Mouse (Mus musculus) limb, embryonic 10.5 days (tissue): ENCODE measurements around the gene Rad9a. TPM values are rescaled to one million over a fixed set of nuclear protein-coding genes. Genes with fewer than 3 reads are reported as not detected.

Source experiments
- DNase-seq: peaks from one replicate; pipeline ENCODE4 v3.0.0-alpha.2; 2017; ENCODE audit warnings: low spot score
- H3K27ac ChIP-seq: fragments of 300-500 bp; sonication (generic); 2 replicates; pipeline ENCODE4 v1.5.1; 2016; ENCODE audit warnings: mild to moderate bottlenecking
- H3K27me3 ChIP-seq: fragments of 300-500 bp; sonication (generic); 2 replicates; pipeline ENCODE4 v1.6.1; 2016; ENCODE audit warnings: low read depth, mild to moderate bottlenecking; ENCODE audit not compliant: poor library complexity, severe bottlenecking
- H3K36me3 ChIP-seq: fragments of 300-500 bp; sonication (generic); 2 replicates; pipeline ENCODE4 v1.6.1; 2016; ENCODE audit warnings: mild to moderate bottlenecking, moderate library complexity
- H3K4me1 ChIP-seq: fragments of 300-500 bp; sonication (generic); 2 replicates; pipeline ENCODE4 v1.6.1; 2016
- H3K4me3 ChIP-seq: fragments of 300-500 bp; sonication (generic); 2 replicates; pipeline ENCODE4 v1.5.1; 2016; ENCODE audit warnings: mild to moderate bottlenecking, moderate library complexity
- H3K9me3 ChIP-seq: fragments of 300-500 bp; sonication (generic); replicated peaks from 2 replicates; pipeline ENCODE4 v1.6.1; 2016; ENCODE audit warnings: mild to moderate bottlenecking
- WGBS: fragments of 180-500 bp; shearing (Covaris S2); methylation state at CpG from one replicate; pipeline ENCODE4 v1.1.7; 2016; 5-methylcytosine and 5-hydroxymethylcytosine counted together
- polyA plus RNA-seq: library from polyadenylated mRNA; unstranded; fragments of >200 nt; fragmentation: Nextera tagmentation; extraction: Ambion mirVana; gene quantifications from 2 replicates; pipeline ENCODE4 v1.2.1, GENCODE M21; 2016

The Rad9a gene
- polyA plus RNA-seq, 1 experiment from 2014 or later, result 58.2 TPM

DNA sequence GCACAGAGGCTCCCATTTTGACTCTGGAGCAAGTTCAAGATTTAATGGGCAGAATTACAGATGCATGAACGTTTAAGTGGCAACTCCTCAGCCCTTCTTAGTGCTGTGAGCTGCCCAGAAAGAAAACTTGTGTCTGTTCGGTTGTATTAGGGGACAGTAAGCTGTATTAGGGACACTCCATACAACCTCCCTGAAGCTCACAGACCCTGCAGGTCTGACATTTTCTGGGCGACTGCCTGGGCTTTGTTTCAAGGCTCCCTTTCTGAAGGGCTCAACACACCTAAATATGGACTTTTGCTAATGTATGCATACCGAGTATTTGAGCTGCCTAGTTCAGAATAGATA is 37.9 kb downstream of the Rad9a start:
- Histone ChIP-seq H3K4me1 (peaks cover 24% of the 10 kb centered on the region), H3K27ac (peak overlapping the region; percentile 88), H3K4me3 (peak overlapping the region; percentile 88), H3K27me3 (no peaks in the 10 kb centered on the region), H3K36me3 (peaks cover 31% of the 10 kb centered on the region), H3K9me3 (no peaks in the 10 kb centered on the region)
- DNase-seq, result no peak
- 40% methylated on average over 4 of the region's 4 CpGs for WGBS

DNA sequence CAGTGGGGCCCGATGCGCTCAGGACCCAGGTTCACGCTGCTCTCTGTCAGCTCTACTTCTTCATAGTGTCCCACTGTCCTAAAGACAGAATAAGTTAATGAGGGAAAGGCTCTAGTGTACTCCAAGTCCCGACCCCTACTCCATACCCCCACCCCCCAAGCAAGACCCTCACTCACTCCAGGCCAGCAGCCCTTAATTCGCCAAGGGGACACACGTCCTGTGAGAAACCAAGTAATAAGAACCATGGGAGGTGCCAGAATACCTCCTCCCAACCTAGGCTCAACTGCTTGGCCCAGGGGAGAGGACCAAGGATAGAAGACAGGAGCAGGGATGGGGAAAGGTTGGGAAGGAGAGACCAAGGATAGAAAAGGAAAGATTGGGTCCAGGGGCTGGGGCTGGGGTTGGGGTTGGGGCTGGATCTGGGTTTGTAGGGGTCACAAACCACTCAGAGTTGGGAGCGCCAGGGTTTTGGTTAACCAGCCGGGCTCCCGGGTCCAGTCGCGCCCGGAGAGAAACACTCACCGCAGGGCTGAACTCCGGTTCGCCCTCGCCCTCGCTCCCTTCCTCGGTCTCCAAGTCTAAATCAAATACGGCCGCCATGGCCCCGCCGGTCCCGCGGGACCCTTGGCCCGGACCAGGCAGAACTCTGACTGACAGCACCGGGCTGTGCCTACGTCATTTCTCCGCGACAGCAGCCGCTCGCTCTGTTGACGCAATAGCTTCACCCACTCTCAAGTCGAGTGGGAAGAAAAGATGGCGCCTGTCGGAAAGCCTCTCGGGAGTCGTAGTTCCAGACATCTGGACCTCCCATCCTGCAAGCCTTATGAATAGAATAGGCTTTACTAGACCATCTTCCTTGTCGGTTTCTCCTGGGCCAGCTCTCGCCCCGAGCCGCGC is 38.6 kb downstream of the Rad9a start, which contains the start of gene Rps6kb2:
TSS of gene Rps6kb2 (minus strand) at position 709 of the 897 bp plus-strand sequence.
- peaks cover 38% of the 10 kb centered on the region for H3K36me3 ChIP-seq
- H3K27ac ChIP-seq, result peak within 1 kb of the TSS; percentile 88
- DNase-seq, result peak; percentile 96
- H3K4me1 ChIP-seq, result peaks cover 24% of the 10 kb centered on the region
- no peaks in the 10 kb centered on the region for H3K9me3 ChIP-seq
- H3K27me3 ChIP-seq, result no peaks in the 10 kb centered on the region
- 7% methylated on average over 42 of the region's 42 CpGs for WGBS
- H3K4me3 ChIP-seq, result peak within 1 kb of the TSS; percentile 88

DNA sequence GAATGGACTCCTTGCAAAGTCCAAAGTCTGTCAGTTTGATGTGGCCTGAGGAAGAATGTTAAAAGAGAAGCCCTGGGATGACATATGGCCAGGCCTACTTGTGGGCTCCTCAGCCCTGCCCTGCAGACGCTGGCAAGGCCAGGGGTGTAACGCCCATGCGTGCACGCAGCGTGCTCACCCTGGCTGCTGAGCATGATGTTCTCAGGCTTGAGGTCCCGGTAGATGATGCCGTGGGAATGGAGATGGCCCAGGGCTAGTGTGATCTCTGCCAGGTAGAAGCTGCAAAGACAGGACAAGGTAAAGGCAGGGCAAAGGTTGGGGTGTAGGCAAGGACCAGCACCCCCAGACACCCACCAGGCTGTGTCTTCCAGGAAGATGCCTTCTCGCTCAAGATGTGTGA is 42.4 kb downstream of the Rad9a start:
- H3K9me3 ChIP-seq, result no peaks in the 10 kb centered on the region
- DNase-seq, result no peak
- H3K4me3 ChIP-seq, result no peak overlapping the region
- no peaks in the 10 kb centered on the region for H3K27me3 ChIP-seq
- H3K27ac ChIP-seq, result no peak overlapping the region
- peaks cover 70% of the 10 kb centered on the region for H3K36me3 ChIP-seq
- 97% methylated on average over 8 of the region's 8 CpGs for WGBS
- peaks cover 17% of the 10 kb centered on the region for H3K4me1 ChIP-seq

DNA sequence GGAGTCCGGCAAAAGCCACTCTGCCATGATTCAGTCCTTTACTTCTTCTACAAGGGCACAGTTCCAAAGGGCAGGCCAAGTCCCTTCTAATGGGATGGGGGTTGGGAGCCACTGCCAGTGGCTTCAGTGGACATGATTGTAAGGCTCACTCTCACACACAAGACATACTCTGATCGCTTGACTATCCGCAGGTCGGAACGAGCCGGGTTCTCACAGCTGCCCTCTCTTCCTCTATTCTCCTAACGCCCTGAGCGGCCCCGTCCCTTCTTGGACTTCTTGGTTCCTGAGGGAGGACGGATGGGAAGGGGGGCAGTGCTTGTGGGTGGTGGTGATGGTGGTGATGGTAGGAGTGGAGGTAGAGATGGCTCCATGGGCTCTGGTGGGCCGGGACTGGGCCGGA is 44.7 kb downstream of the Rad9a start:
- peaks cover 91% of the 10 kb centered on the region for H3K36me3 ChIP-seq
- no peak overlapping the region for H3K27ac ChIP-seq
- H3K27me3 ChIP-seq, result no peaks in the 10 kb centered on the region
- 0 out of 2 replicates have a peak, but pooled peaks cover 8% of the 10 kb centered on the region for H3K4me1 ChIP-seq
- 87% methylated on average over 12 of the region's 12 CpGs for WGBS
- no peak for DNase-seq
- no peak overlapping the region for H3K4me3 ChIP-seq
- no peaks in the 10 kb centered on the region for H3K9me3 ChIP-seq

DNA sequence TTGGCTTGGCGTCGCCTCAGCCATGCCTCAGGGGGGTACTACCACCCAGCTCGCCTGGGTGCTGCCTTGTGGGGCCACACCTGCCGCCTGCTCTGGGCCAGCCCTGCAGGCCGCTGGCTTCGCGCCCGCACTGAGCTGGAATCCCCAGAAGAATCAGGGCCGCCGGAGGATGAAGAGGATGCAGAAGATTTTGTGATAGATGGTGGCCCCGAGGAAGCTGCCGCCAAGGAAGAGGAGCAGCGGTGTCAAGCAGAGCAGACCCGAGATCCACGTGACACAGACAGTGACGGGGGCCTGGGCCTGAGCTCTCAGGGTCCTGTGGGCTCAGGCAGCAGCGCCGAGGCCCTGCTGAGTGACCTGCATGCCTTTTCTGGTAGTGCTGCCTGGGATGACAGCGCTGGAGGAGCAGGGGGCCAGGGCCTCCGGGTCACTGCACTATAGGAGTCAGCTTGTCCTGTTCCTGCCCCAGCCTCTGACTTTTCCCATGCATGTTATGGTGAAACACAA is 45.3 kb downstream of the Rad9a start:
- WGBS, result 75% methylated on average over 20 of the region's 20 CpGs
- H3K27ac ChIP-seq, result no peak overlapping the region
- no peak for DNase-seq
- peaks cover 91% of the 10 kb centered on the region for H3K36me3 ChIP-seq
- H3K27me3 ChIP-seq, result no peaks in the 10 kb centered on the region
- H3K9me3 ChIP-seq, result no peaks in the 10 kb centered on the region
- 0 out of 2 replicates have a peak, but pooled peaks cover 8% of the 10 kb centered on the region for H3K4me1 ChIP-seq
- no peak overlapping the region for H3K4me3 ChIP-seq

DNA sequence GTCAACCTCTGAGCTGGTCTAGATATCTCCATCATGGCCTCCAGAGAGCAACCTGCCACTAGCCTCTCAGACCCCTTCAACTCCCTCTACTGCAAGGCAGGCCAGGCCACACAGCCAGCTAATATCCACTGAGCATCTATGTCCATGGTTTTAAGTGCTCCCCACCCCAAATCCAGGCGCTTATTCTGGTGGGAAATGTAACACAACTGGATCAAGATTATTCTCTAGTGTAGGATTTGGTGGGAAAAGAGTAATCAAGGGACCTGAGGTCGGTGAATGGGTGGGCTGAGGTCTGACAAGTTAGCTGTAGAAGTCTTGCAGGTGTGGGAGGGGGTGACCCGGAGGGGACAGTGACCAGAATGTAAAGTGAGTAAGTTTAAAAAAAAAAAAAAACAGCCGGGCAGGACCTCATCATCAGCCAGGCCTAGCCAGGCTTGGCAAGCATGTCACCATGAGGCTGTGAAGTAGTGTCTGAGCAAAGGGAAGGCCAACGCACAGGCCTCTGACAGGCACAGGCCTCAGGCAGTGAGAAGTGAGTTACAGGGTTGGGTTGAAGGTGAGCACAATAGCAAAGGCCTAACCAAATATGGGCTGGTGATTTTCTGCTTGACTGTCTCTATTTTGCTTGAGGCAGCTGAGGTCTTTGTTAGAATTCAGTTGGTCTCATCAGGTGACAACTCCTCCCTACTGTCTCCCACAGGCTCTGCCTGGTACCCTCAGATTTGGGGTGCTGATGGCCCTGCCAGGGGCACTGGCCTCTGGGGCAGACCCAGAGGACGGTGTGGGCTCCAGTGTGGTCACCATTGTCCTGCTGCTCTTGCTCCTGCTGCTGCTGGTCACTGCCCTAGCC is 46.0 kb downstream of the Rad9a start:
- 87% methylated on average over 6 of the region's 6 CpGs for WGBS
- no peak for DNase-seq
- no peak overlapping the region for H3K27ac ChIP-seq
- no peaks in the 10 kb centered on the region for H3K9me3 ChIP-seq
- peaks cover 91% of the 10 kb centered on the region for H3K36me3 ChIP-seq
- no peaks in the 10 kb centered on the region for H3K27me3 ChIP-seq
- peaks cover 12% of the 10 kb centered on the region; the same call in 1 of the 2 replicates for H3K4me1 ChIP-seq
- no peak overlapping the region for H3K4me3 ChIP-seq

DNA sequence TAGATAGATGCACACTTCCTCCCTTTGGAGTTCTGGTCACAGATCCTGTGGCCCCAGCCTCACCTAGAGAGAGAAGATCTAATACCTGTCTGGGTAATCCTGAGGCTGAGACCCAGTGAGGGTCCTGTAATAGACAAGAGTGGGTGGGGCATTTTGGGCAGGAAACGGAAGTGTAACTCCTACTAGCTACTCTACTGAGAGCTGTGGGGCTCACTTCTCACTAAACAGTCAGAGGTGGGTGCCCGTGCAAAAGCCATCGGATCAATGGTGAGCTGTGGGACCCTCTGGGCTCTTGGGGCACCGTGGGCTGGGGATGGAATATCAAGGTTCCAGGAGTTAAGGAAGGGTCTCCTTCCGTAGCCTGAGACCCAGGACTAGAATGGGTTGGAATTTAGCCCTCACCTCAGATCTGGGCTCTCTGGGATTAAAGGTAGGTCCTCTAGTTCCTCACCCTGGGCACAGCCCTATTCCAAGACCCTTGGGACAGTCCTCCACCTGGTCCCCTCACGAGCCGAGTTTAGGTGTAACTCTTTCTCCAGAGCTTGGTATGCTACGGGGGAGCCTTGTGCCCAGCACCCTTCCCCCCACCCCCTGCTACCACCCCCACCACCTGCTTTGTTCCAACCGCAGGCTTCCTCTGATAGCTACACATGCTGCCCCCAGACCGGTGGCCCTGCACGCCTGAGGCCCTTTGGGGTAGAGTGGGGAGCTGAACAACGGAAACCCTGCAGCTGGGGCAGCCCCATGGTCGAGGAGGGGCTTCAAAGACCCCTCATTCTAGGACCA is 46.8 kb downstream of the Rad9a start:
- 83% methylated on average over 13 of the region's 13 CpGs for WGBS
- H3K36me3 ChIP-seq, result peaks cover 94% of the 10 kb centered on the region
- no peaks in the 10 kb centered on the region for H3K9me3 ChIP-seq
- no peaks in the 10 kb centered on the region for H3K27me3 ChIP-seq
- H3K27ac ChIP-seq, result no peak overlapping the region
- no peak overlapping the region for H3K4me3 ChIP-seq
- H3K4me1 ChIP-seq, result peaks cover 18% of the 10 kb centered on the region
- no peak for DNase-seq

DNA sequence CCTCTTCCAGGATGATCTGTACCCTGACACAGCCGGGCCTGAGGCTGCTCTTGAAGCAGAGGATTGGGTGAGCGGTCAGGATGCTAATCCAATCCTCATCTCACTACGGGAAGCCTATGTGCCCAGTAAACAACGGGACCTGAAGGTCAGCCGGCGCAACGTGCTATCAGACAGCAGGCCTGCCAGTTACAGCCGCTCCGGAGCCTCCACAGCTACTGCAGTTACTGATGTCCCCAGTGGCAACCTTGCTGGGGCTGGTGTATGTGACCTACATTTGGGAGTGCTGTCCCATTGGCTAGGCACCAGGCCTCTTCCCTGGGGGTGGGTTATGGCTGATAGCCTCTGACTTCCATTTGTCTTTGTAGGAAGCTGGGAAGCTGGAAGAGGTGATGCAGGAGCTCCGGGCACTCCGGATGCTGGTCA is 48.2 kb downstream of the Rad9a start, which contains the start of gene Ptprcap:
TSS of gene Ptprcap (plus strand) at position 373 of the 423 bp plus-strand sequence.
- 76% methylated on average over 11 of the region's 11 CpGs for WGBS
- H3K27ac ChIP-seq, result peak within 1 kb of the TSS; percentile 21; the same call in 1 of the 2 replicates
- H3K4me3 ChIP-seq, result no peak within 1 kb of the TSS
- peaks cover 29% of the 10 kb centered on the region for H3K4me1 ChIP-seq
- peaks cover 80% of the 10 kb centered on the region for H3K36me3 ChIP-seq
- DNase-seq, result no peak
- H3K27me3 ChIP-seq, result no peaks in the 10 kb centered on the region
- H3K9me3 ChIP-seq, result no peaks in the 10 kb centered on the region

DNA sequence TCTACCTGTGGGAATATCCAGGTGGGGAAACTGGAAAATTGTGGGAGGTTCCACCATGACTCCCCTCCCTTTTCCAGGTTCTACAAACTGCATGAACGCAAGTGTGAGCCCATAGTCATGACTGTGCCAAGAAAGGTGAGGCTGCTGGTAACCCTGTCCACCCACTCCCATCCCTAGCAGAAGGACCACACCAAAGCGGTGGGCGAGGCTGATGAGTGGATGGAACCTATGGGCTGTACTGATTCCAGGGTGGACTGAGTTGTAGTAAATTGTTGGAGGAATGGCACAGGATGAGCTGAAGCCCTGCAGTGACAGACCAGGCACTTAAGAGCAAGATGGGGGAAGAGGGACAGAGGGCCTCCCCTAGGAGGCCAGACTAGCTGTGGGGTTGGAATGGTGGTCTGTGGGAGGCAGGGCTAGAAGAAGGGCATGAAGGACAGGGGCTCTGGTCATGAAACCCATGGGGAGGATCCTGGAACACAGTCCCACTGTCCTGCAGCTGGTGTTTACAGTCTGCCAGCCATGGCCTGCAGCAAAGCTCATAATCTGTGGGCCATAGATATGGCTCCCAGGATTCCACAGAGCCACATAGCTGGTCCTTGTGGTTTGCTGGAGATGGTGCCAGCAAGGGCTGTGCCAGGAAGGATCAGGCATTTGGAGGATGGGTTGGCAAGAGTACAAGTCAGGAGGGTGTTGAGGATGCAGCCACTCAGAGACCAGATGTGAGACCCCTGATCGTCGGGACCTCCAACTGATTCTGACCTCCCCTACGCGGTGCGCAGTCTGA is 48.8 kb downstream of the Rad9a start:
- no peaks in the 10 kb centered on the region for H3K9me3 ChIP-seq
- H3K27me3 ChIP-seq, result no peaks in the 10 kb centered on the region
- no peak overlapping the region for H3K27ac ChIP-seq
- peaks cover 36% of the 10 kb centered on the region for H3K4me1 ChIP-seq
- no peak for DNase-seq
- peaks cover 74% of the 10 kb centered on the region for H3K36me3 ChIP-seq
- no peak overlapping the region for H3K4me3 ChIP-seq
- 86% methylated on average over 8 of the region's 8 CpGs for WGBS

DNA sequence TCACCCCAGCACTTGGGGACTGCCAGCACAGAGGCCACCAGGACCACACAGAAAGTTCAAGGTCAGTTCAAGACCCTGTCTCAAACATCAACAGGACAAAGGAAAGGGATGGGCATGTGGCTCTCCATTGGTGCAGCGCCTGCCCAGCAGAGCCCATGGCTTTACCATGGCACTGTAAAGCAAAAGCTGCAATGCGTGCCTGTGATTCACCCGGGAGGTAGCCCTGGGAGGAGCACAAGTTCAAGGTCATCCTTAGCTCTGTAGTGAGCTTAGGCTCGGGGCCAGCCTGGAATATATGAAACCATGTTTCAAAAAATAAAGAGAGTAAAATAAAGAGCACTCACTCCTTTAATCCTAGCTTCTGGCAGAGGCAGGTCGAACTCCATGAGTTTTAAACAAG is 49.6 kb downstream of the Rad9a start:
- Histone ChIP-seq H3K27me3 (no peaks in the 10 kb centered on the region), H3K36me3 (peaks cover 67% of the 10 kb centered on the region), H3K4me3 (no peak overlapping the region), H3K27ac (no peak overlapping the region), H3K4me1 (peaks cover 43% of the 10 kb centered on the region), H3K9me3 (no peaks in the 10 kb centered on the region)
- no peak for DNase-seq
- WGBS, result 87% methylated on average over 5 of the region's 5 CpGs

DNA sequence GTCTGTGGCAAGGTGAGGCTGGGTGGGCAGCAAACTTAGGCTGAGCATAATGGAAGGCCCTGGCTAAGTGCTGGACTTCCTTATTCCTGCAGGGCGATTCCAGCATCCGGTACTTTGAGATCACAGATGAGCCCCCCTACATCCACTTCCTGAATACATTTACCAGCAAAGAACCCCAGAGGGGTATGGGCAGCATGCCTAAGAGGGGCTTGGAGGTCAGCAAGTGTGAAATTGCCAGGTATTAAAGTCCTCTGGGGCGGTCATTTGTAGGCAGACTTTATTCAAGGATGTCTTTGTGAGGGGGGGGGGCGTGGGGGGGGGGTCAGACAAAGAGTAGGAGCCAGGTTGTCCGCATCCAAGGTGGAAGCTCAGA is 50.0 kb downstream of the Rad9a start:
- Histone ChIP-seq H3K27ac (no peak overlapping the region), H3K27me3 (no peaks in the 10 kb centered on the region), H3K9me3 (no peaks in the 10 kb centered on the region), H3K36me3 (peaks cover 62% of the 10 kb centered on the region), H3K4me3 (no peak overlapping the region), H3K4me1 (peaks cover 47% of the 10 kb centered on the region)
- DNase-seq, result no peak
- WGBS, result 93% methylated on average over 4 of the region's 5 CpGs
